Mouse (Mus musculus): ENCODE data around the gene Agbl4. TPM values are rescaled to one million over a fixed set of nuclear protein-coding genes. Genes with fewer than 3 reads are reported as not detected.

Agbl4 gene
- polyA plus RNA-seq (2015; fragmentation: Nextera tagmentation; extraction: Ambion mirVana): 2.1 and 2.7 TPM in 2 replicates

- Histone ChIP-seq H3K9ac (replicated peaks; ENCODE audit: low read depth, low read length) (peak within 1 kb of the TSS; percentile 66), H3K4me1 (replicated peaks; ENCODE audit: control insufficient read depth, insufficient read depth, low read length) (peaks cover 10% of the 10 kb centered on the region), H3K4me3 (replicated peaks; ENCODE audit: low read length) (peak within 1 kb of the TSS; percentile 74), H3K27ac (ENCODE audit: low read length) (no peak within 1 kb of the TSS), H3K27me3 (replicated peaks; ENCODE audit: control insufficient read depth, insufficient read depth, low read length) (no peaks in the 10 kb centered on the region), H3K4me2 (ENCODE audit: low read length) (peak within 1 kb of the TSS; percentile 79), H3K9me3 (ENCODE audit: control insufficient read depth, low read length) (no peaks in the 10 kb centered on the region), H3K36me3 (ENCODE audit: control insufficient read depth, insufficient read depth) (no peaks in the 10 kb centered on the region)
- ATAC-seq: peak; percentile 100
- WGBS: under 1% methylated on average over 27 of the region's 27 CpGs
Observed at GRCm38 (mm10) chr4:110397618-110398045, at the start of gene Agbl4. TSS of gene Agbl4 (plus strand) at chr4:110397661.

DNA sequence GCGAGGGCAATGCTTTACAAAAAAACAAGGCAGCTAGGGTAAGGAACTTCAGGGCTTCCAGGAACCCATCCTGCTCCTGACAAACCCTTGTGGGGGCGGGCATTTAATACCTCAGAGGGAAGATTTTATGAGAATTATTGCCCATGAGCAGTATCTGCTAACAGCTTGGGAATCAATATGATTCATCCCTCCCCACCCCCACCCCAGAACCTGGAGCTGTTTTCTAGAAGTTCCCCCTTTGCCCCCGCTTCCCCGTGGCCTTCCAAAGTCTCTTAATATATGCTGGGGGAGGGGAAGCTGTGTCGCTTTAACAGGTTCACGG is 46.6 kb upstream of the Agbl4 start:
- WGBS: 5% methylated on average over 6 of the region's 6 CpGs
- ATAC-seq: no peak; the same call in 1 of the 2 replicates
- Histone ChIP-seq H3K9ac (replicated peaks; ENCODE audit: low read depth, low read length) (peak overlapping the region; percentile 77), H3K27ac (ENCODE audit: low read length) (peak overlapping the region; percentile 71), H3K4me1 (replicated peaks; ENCODE audit: control insufficient read depth, insufficient read depth, low read length) (peaks cover 8% of the 10 kb centered on the region), H3K9me3 (ENCODE audit: control insufficient read depth, low read length) (no peaks in the 10 kb centered on the region), H3K36me3 (ENCODE audit: control insufficient read depth, insufficient read depth) (no peaks in the 10 kb centered on the region), H3K27me3 (replicated peaks; ENCODE audit: control insufficient read depth, insufficient read depth, low read length) (no peaks in the 10 kb centered on the region), H3K4me3 (replicated peaks; ENCODE audit: low read length) (peak overlapping the region; percentile 66), H3K4me2 (ENCODE audit: low read length) (peak overlapping the region; percentile 58)

DNA sequence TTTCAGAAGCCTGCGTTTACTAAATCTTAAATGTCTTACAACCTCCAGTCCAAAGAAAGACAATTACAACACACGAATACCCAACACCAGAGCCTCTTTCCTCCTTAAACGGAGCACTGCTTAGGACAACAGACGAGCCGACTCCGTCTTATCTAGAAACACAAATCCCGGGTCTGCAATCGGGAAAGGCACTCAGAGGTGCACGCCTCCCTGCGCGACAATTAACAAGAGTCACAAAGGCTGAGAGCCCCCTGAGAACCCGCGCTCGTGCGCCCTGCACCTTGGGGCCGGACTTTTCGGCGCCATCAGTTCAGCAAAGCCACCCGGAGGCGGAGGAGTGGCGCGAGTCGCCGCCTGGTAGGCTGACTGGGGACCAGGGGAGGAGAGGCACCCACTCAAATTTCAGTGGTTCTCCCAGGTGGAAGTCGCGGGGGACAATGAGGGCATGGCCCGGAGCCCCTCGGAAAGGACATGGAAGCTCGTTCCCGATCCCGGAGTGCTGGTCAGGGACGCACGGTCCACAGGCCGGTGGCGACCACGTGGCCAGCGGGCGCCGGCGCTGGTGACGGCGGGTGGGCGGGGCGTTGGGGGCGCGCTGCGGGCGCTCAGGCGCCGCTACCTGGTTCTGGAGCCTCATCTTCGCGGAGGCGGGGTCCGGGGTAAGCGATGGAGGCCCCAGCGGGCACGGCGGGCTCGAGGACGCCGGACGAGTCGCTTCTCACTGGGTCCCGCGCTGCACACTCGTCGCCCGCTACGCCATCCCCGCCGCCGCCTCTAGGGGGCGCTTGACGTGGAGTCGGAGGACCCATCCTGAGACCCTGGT is 46.1 kb upstream of the Agbl4 start, which contains the start of gene Elavl4:
Elavl4 (minus strand) TSS at position 732 of the 823 bp plus-strand sequence.
- WGBS: under 1% methylated on average over 74 of the region's 75 CpGs
- ATAC-seq: peak; percentile 93
- no peaks in the 10 kb centered on the region for H3K9me3 ChIP-seq (ENCODE audit: control insufficient read depth, low read length)

GRCm38 (mm10) chr4:110352001-110352369 is 45.5 kb upstream of the Agbl4 start:
- peak overlapping the region; percentile 58 for H3K4me2 ChIP-seq (ENCODE audit: low read length)
- no peaks in the 10 kb centered on the region for H3K36me3 ChIP-seq (ENCODE audit: control insufficient read depth, insufficient read depth)
- H3K9ac ChIP-seq (replicated peaks; ENCODE audit: low read depth, low read length): peak overlapping the region; percentile 77
- peak overlapping the region; percentile 66 for H3K4me3 ChIP-seq (replicated peaks; ENCODE audit: low read length)
- peak overlapping the region; percentile 71; the same call in 1 of the 2 replicates for H3K27ac ChIP-seq (ENCODE audit: low read length)
- H3K27me3 ChIP-seq (replicated peaks; ENCODE audit: control insufficient read depth, insufficient read depth, low read length): no peaks in the 10 kb centered on the region
- H3K4me1 ChIP-seq (replicated peaks; ENCODE audit: control insufficient read depth, insufficient read depth, low read length): peaks cover 8% of the 10 kb centered on the region
- WGBS: 4% methylated on average over 5 of the region's 5 CpGs
- no peak; the same call in 1 of the 2 replicates for ATAC-seq
- H3K9me3 ChIP-seq (ENCODE audit: control insufficient read depth, low read length): no peaks in the 10 kb centered on the region

More for the DNA sequence above, 46.1 kb upstream of the Agbl4 start, which contains the start of gene Elavl4:
- peak within 1 kb of the TSS; percentile 58 for H3K4me2 ChIP-seq (ENCODE audit: low read length)
- peak within 1 kb of the TSS; percentile 77 for H3K9ac ChIP-seq (replicated peaks; ENCODE audit: low read depth, low read length)
- H3K36me3 ChIP-seq (ENCODE audit: control insufficient read depth, insufficient read depth): no peaks in the 10 kb centered on the region
- H3K27ac ChIP-seq (ENCODE audit: low read length): peak within 1 kb of the TSS; percentile 71
- H3K4me3 ChIP-seq (replicated peaks; ENCODE audit: low read length): peak within 1 kb of the TSS; percentile 66
- no peaks in the 10 kb centered on the region for H3K27me3 ChIP-seq (replicated peaks; ENCODE audit: control insufficient read depth, insufficient read depth, low read length)
- H3K4me1 ChIP-seq (replicated peaks; ENCODE audit: control insufficient read depth, insufficient read depth, low read length): peaks cover 8% of the 10 kb centered on the region

DNA sequence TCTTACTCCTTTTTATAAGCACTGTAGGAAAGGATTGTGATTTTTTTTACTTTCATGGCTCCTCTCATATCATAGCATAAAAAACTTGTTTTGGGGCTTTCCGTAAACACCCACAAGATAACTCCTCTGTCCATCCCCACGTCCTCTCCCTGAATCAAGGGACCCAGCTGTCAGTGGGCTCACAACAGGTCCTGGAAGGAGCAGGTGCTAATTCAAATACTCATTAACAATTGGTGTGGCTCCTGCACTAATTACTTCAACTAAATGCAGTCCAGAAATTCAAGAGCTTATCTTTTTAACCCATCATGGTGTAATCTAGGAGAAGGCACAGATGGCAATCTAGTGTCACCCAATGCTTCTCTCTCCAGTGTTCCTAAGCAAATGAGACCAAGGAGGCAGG is 36.9 kb upstream of the Agbl4 start:
- Histone ChIP-seq H3K27ac (ENCODE audit: low read length) (no peak overlapping the region), H3K9ac (replicated peaks; ENCODE audit: low read depth, low read length) (no peak overlapping the region), H3K9me3 (ENCODE audit: control insufficient read depth, low read length) (no peaks in the 10 kb centered on the region), H3K4me2 (ENCODE audit: low read length) (no peak overlapping the region), H3K4me1 (replicated peaks; ENCODE audit: control insufficient read depth, insufficient read depth, low read length) (no peaks in the 10 kb centered on the region), H3K4me3 (replicated peaks; ENCODE audit: low read length) (no peak overlapping the region), H3K36me3 (ENCODE audit: control insufficient read depth, insufficient read depth) (no peaks in the 10 kb centered on the region), H3K27me3 (replicated peaks; ENCODE audit: control insufficient read depth, insufficient read depth, low read length) (no peaks in the 10 kb centered on the region)
- no peak for ATAC-seq
- WGBS: 54% methylated on average over 2 of the region's 2 CpGs

- no peak for ATAC-seq
- peaks cover 10% of the 10 kb centered on the region for H3K4me1 ChIP-seq (replicated peaks; ENCODE audit: control insufficient read depth, insufficient read depth, low read length)
- no peak overlapping the region for H3K4me3 ChIP-seq (replicated peaks; ENCODE audit: low read length)
- no peaks in the 10 kb centered on the region for H3K36me3 ChIP-seq (ENCODE audit: control insufficient read depth, insufficient read depth)
- H3K9ac ChIP-seq (replicated peaks; ENCODE audit: low read depth, low read length): no peak overlapping the region
- H3K27ac ChIP-seq (ENCODE audit: low read length): no peak overlapping the region
- H3K9me3 ChIP-seq (ENCODE audit: control insufficient read depth, low read length): no peaks in the 10 kb centered on the region
- H3K4me2 ChIP-seq (ENCODE audit: low read length): no peak overlapping the region
- 21% methylated on average over 5 of the region's 5 CpGs for WGBS
- H3K27me3 ChIP-seq (replicated peaks; ENCODE audit: control insufficient read depth, insufficient read depth, low read length): no peaks in the 10 kb centered on the region
Observed at GRCm38 (mm10) chr4:110396221-110396620, 1.2 kb upstream of the Agbl4 start.

DNA sequence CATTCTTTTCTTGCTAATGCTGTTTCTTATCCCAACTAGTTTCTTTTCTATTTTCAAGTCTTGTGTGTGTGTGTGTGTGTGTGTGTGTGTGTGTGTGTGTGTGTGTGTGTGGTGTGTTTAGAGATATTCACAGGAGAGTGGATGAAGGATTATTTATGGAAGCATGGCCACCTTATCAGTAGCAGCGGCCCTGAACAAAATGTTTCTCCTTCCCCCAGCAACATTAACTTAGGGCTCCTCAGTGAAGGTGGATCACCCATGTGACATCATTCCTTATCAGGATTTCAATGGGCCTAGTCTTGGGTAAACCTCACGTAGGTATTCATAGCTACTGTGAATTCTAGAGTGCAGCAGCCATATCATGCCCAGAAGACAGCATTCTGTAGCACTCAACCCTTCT is 22.8 kb downstream of the Agbl4 start:
- Histone ChIP-seq H3K9ac (replicated peaks; ENCODE audit: low read depth, low read length) (no peak overlapping the region), H3K36me3 (ENCODE audit: control insufficient read depth, insufficient read depth) (no peaks in the 10 kb centered on the region), H3K4me2 (ENCODE audit: low read length) (no peak overlapping the region), H3K27ac (ENCODE audit: low read length) (no peak overlapping the region), H3K27me3 (replicated peaks; ENCODE audit: control insufficient read depth, insufficient read depth, low read length) (no peaks in the 10 kb centered on the region), H3K9me3 (ENCODE audit: control insufficient read depth, low read length) (no peaks in the 10 kb centered on the region), H3K4me3 (replicated peaks; ENCODE audit: low read length) (no peak overlapping the region), H3K4me1 (replicated peaks; ENCODE audit: control insufficient read depth, insufficient read depth, low read length) (no peaks in the 10 kb centered on the region)
- no peak for ATAC-seq
- WGBS: 77% methylated on average over 2 of the region's 2 CpGs

DNA sequence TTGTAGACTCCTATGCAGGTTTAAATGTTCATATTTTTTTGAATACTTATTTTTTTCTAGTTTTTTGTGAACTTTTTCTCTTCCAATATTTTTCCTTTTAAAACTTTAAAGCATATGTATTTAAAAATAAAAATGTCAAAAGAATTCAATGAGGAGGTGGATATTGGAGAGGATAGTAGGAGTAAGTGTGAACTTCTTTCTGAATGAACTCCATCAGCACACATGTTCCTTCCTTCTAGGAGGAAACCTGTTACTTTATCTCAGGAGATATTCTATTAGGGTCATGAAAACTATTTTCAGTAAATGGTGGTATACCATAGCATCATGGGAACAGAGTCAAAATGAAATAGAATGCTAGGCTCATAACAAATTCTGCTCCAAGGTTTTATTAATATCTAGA is 30.2 kb downstream of the Agbl4 start:
- no peak overlapping the region for H3K4me2 ChIP-seq (ENCODE audit: low read length)
- H3K4me3 ChIP-seq (replicated peaks; ENCODE audit: low read length): no peak overlapping the region
- no peak overlapping the region for H3K9ac ChIP-seq (replicated peaks; ENCODE audit: low read depth, low read length)
- no peaks in the 10 kb centered on the region for H3K9me3 ChIP-seq (ENCODE audit: control insufficient read depth, low read length)
- no peaks in the 10 kb centered on the region for H3K4me1 ChIP-seq (replicated peaks; ENCODE audit: control insufficient read depth, insufficient read depth, low read length)
- no peak overlapping the region for H3K27ac ChIP-seq (ENCODE audit: low read length)
- ATAC-seq: no peak
- no peaks in the 10 kb centered on the region for H3K36me3 ChIP-seq (ENCODE audit: control insufficient read depth, insufficient read depth)
- no peaks in the 10 kb centered on the region for H3K27me3 ChIP-seq (replicated peaks; ENCODE audit: control insufficient read depth, insufficient read depth, low read length)

DNA sequence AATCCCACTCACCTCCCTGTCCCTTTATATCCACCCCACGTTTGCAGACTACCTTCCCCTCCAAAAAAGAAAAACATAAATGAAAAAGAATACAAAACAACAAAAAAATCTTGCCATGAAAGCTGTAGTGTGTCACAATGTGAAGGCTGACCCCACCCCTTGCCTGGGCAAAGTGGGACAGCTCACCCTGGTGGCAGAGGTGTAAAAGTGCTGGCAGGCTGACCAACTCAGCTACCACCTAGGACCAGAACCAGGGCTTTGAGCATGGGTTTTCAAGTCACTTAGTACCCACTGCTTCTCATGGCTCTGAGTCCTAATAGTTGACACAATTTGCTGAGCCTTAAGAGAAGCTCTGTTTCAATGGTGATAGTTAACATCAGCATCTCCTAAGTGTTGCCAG is 96.9 kb downstream of the Agbl4 start:
- no peaks in the 10 kb centered on the region for H3K9me3 ChIP-seq (ENCODE audit: control insufficient read depth, low read length)
- H3K36me3 ChIP-seq (ENCODE audit: control insufficient read depth, insufficient read depth): no peaks in the 10 kb centered on the region
- no peak overlapping the region for H3K27ac ChIP-seq (ENCODE audit: low read length)
- no peaks in the 10 kb centered on the region for H3K27me3 ChIP-seq (replicated peaks; ENCODE audit: control insufficient read depth, insufficient read depth, low read length)
- ATAC-seq: no peak
- WGBS: 56% methylated on average over 1 of the region's 1 CpGs
- H3K4me1 ChIP-seq (replicated peaks; ENCODE audit: control insufficient read depth, insufficient read depth, low read length): no peaks in the 10 kb centered on the region
- H3K9ac ChIP-seq (replicated peaks; ENCODE audit: low read depth, low read length): no peak overlapping the region
- H3K4me2 ChIP-seq (ENCODE audit: low read length): no peak overlapping the region
- H3K4me3 ChIP-seq (replicated peaks; ENCODE audit: low read length): no peak overlapping the region
